Mouse (Mus musculus) inflammation-experienced regulatory T-cells, adult 16 weeks (primary cell): Measurements from ENCODE around the gene Tlr5. TPM values are rescaled to one million over a fixed set of nuclear protein-coding genes. Genes with fewer than 3 reads are reported as not detected.

Source experiments
- polyA plus RNA-seq: library from polyadenylated mRNA; unstranded; fragments of 100-300 nt; shearing (Covaris generic); gene quantifications from one replicate; pipeline ENCODE4 v1.2.1, GENCODE M21; 2017

Gene Tlr5
- polyA plus RNA-seq = 0.13 TPM

GRCm38 (mm10) chr1:182954287-182955046 is at the start of gene Tlr5:
Tlr5 (plus strand) TSS chr1:182954788.

Other genes starting within 250 kb of the Tlr5 start
- gene Ccdc185, start 205.6 kb upstream of the Tlr5 start, polyA plus RNA-seq = not detected
- gene Susd4, start 190.9 kb upstream of the Tlr5 start, polyA plus RNA-seq = 6.9 TPM